Mouse (Mus musculus) stomach, postnatal 0 days (tissue): ENCODE data around the gene Gm49391.
"Not testable (repeated sequence)": the region's sequence is repeated elsewhere in the genome, so short reads cannot be mapped to it uniquely, and the experiment has no call there.

ENCODE experiments used
- CTCF ChIP-seq: IDR thresholded peaks from 2 replicates; pipeline ENCODE4 v1.5.1; 2016; ENCODE audit warnings: antibody characterized with exemption, low read depth, mild to moderate bottlenecking, moderate library complexity
- EP300 ChIP-seq: optimal IDR thresholded peaks from 2 replicates; pipeline ENCODE3; 2016; ENCODE audit warnings: antibody characterized with exemption

GRCm38 (mm10) chr13:60896794-60897193 lies 39.6 kb downstream of the Gm49391 start, which contains the start of gene Gm49392:
- not testable (repeated sequence) for TF ChIP-seq CTCF, EP300
